Mouse (Mus musculus): ENCODE data around the gene Cramp1l. TPM values are rescaled to one million over a fixed set of nuclear protein-coding genes. Genes with fewer than 3 reads are reported as not detected.
"Not testable (repeated sequence)": the region's sequence is repeated elsewhere in the genome, so short reads cannot be mapped to it uniquely, and the experiment has no call there.

The Cramp1l gene
- total RNA-seq, 2 experiments from 2014 or later: 31.9 to 33.9 TPM

DNA sequence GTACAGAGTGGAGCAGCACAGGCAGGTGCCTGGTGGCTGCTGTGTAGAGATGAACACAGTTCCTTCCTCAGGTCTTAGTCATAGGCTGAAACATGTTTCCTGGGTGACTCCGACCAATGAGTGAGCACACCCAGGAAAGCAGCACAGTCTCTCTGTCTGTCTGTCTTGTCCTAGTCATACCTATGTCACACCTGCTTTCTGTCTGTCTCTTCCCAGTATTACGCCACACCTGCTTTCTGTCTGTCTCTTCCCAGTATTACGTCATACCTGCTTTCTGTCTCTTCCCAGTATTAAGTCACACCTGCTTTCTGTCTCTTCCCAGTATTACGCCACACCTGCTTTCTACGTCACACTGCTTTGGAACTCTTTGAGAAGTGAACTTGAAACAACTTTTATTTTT, 67.4 kb downstream of the Cramp1l start:
- H3K4me3 ChIP-seq: no peak overlapping the region
- no peak for TF ChIP-seq CTCF (IDR thresholded peaks at IDR 0.05)
- intact Hi-C loops (cut with DNase I): no loop called here
- no peak overlapping the region for H3K27ac ChIP-seq
- no peak for DNase-seq (ENCODE audit: extremely low spot score in 1 of 2, low spot score in 2 of 2)

DNA sequence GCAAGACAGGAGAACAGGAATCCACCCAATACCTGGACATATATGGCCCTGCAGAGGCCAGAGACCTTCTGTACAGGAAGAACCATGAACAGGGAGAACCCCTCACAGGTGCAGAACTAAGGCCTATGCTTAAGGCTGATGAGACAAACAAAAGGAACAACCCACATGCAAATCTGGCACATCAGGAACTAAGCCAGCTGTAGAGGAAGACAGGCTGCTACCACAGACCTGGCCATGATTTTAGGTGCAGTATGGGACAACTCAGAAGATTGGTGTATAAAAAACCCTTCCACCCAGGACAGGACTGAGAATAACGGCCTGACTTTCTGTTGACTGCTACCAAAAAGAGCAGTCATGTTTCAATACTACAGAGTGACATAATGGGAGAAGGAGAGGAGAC, 72.0 kb downstream of the Cramp1l start:
- H3K27ac ChIP-seq: peak overlapping the region; percentile 66; the same call in 1 of the 2 replicates
- DNase-seq (ENCODE audit: extremely low spot score in 1 of 2, low spot score in 2 of 2): not testable (repeated sequence)
- intact Hi-C loops (cut with DNase I): loop anchor here (2.0 kb wide), 1 partner anchor 73 kb away; the partner anchor contains the start of gene Ift140

DNA sequence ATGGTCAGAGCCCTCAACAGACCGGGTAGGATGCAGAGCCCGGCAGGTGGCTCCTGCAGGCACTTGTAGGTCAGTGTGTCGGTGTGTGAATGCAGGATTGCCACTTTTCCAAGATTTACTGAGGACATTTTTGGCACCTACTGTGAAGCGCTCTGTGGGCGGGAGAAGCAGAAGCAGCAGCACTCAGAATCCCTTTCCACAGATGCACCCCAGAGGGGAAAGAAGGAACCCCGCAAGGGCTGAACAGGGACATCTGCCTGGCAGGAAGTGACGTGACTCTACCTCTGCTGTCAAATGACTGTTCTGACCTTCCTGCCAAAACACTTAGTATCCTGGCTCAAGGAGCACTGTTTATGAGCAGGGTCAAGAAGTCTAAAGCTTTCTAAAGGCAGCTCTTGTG, 72.6 kb downstream of the Cramp1l start:
- no peak for TF ChIP-seq CTCF (IDR thresholded peaks at IDR 0.05)
- Histone ChIP-seq H3K4me3 (no peak overlapping the region), H3K27ac (peak overlapping the region; percentile 66; the same call in 1 of the 2 replicates)
- intact Hi-C loops (cut with DNase I): loop anchor here (2.0 kb wide), 1 partner anchor 74 kb away; the partner anchor contains the start of gene Ift140
- DNase-seq (ENCODE audit: extremely low spot score in 1 of 2, low spot score in 2 of 2): peak; percentile 27 to 54

More for the DNA sequence above, 72.0 kb downstream of the Cramp1l start:
- H3K4me3 ChIP-seq: not testable (repeated sequence)

- peak; percentile 24 to 31 for DNase-seq (ENCODE audit: extremely low spot score in 1 of 2, low spot score in 2 of 2)
- TF ChIP-seq CTCF (IDR thresholded peaks at IDR 0.05): peak; percentile 69
- H3K27ac ChIP-seq, H3K4me3 ChIP-seq: not testable (repeated sequence)
- intact Hi-C loops (cut with DNase I): loop anchor here (2.0 kb wide), 1 partner anchor 74 kb away; the partner anchor contains the start of gene Ift140
Observed at GRCm38 (mm10) chr17:24942453-24942852, 73.1 kb downstream of the Cramp1l start.

DNA sequence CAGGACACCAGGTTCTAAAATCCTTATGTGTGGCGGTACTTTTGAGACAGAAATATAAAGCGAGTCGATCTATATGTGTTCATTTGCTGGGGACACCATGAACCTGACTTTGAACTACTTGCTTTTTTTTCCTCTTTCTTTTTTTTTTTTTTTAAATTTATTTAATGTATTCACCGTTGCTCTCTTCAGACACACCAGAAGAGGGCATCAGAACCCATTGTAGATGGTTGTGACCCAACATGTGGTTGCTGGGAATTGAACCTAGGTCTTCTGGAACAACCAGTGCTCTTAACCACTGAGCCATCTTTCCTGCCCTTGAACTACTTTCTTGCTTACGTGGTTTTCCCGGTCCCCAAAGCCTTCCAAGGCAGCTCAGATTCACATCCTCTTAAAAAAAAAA, 78.3 kb downstream of the Cramp1l start:
- peak overlapping the region; percentile 91 for H3K27ac ChIP-seq
- intact Hi-C loops (cut with DNase I): no loop called here
- no peak for DNase-seq (ENCODE audit: extremely low spot score in 1 of 2, low spot score in 2 of 2)
- H3K4me3 ChIP-seq: peak overlapping the region; percentile 68
- TF ChIP-seq CTCF (IDR thresholded peaks at IDR 0.05): peak; percentile 28

- peak; percentile 95 to 96 for DNase-seq (ENCODE audit: extremely low spot score in 1 of 2, low spot score in 2 of 2)
- peak within 1 kb of the TSS; percentile 68 for H3K4me3 ChIP-seq
- TF ChIP-seq CTCF (IDR thresholded peaks at IDR 0.05): no peak; the same call in 1 of the 2 replicates
- intact Hi-C loops (cut with DNase I): no loop called here
- H3K27ac ChIP-seq: peak within 1 kb of the TSS; percentile 91
Observed at GRCm38 (mm10) chr17:24936259-24937237, 79.0 kb downstream of the Cramp1l start, which contains the start of gene Mapk8ip3. Gene Mapk8ip3 (minus strand): TSS chr17:24936977.

DNA sequence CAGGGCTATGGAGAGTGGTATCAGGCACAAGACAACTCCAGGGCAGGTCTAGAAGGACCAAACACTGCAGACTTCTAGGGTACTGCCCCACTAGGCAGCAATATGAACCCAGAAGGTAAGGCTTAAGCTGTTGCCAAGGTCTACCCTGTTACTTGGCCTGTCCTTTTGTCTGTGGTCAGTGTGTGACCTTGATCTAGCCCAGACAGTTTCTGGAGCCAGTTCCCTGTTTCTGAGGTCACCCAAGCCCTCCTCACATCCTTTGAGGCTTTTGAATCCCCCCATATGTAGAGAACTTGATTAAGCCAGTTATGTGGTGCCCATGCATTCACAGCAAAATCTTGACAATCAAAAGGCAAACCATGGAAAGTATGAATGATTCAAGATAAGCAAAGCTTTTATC, 79.9 kb downstream of the Cramp1l start:
- no peak for DNase-seq (ENCODE audit: extremely low spot score in 1 of 2, low spot score in 2 of 2)
- Histone ChIP-seq H3K4me3 (peak overlapping the region; percentile 68), H3K27ac (peak overlapping the region; percentile 91)
- TF ChIP-seq CTCF (IDR thresholded peaks at IDR 0.05): no peak
- intact Hi-C loops (cut with DNase I): no loop called here

DNA sequence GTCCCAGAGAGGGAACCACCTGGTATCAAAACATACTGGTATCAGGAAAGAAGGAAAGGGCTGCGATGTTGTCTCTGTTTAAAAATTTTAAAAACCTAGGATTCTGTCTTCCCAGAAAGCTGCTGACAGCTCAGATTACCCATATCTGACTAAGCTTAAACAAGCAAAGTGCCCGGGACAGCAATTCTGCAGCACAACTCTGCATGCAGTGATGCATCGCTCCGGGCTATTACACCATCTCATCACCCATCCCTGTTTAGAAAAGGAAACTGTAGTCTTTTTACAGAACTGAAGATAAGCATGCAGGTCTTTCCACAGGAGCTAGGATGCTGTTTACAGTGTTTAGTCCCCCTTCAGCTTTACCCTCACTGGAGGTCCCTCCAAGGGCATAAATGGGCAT, 80.7 kb downstream of the Cramp1l start:
- no peak for DNase-seq (ENCODE audit: extremely low spot score in 1 of 2, low spot score in 2 of 2)
- no peak for TF ChIP-seq CTCF (IDR thresholded peaks at IDR 0.05)
- no peak overlapping the region for H3K27ac ChIP-seq
- intact Hi-C loops (cut with DNase I): no loop called here
- peak overlapping the region; percentile 68 for H3K4me3 ChIP-seq

- no peak for DNase-seq (ENCODE audit: extremely low spot score in 1 of 2, low spot score in 2 of 2)
- TF ChIP-seq CTCF (IDR thresholded peaks at IDR 0.05): no peak
- Histone ChIP-seq H3K4me3 (no peak overlapping the region), H3K27ac (no peak overlapping the region)
- intact Hi-C loops (cut with DNase I): no loop called here
Observed at GRCm38 (mm10) chr17:24933163-24933562, 82.4 kb downstream of the Cramp1l start.

- no peak for DNase-seq (ENCODE audit: extremely low spot score in 1 of 2, low spot score in 2 of 2)
- Histone ChIP-seq H3K27ac (no peak overlapping the region), H3K4me3 (no peak overlapping the region)
- intact Hi-C loops (cut with DNase I): no loop called here
- no peak for TF ChIP-seq CTCF (IDR thresholded peaks at IDR 0.05)
Observed at GRCm38 (mm10) chr17:24932431-24932830, 83.2 kb downstream of the Cramp1l start.

- no peak for TF ChIP-seq CTCF (IDR thresholded peaks at IDR 0.05)
- intact Hi-C loops (cut with DNase I): no loop called here
Observed at GRCm38 (mm10) chr17:24929506-24929905, 86.1 kb downstream of the Cramp1l start.

GRCm38 (mm10) chr17:24923246-24923645, 92.3 kb downstream of the Cramp1l start:
- Histone ChIP-seq H3K27ac (no peak overlapping the region), H3K4me3 (no peak overlapping the region)
- no peak for TF ChIP-seq CTCF (IDR thresholded peaks at IDR 0.05)
- no peak for DNase-seq (ENCODE audit: extremely low spot score in 1 of 2, low spot score in 2 of 2)
- intact Hi-C loops (cut with DNase I): no loop called here

More at GRCm38 (mm10) chr17:24929506-24929905, 86.1 kb downstream of the Cramp1l start:
- Histone ChIP-seq H3K4me3 (no peak overlapping the region), H3K27ac (no peak overlapping the region)
- DNase-seq (ENCODE audit: extremely low spot score in 1 of 2, low spot score in 2 of 2): no peak
